Mouse (Mus musculus): Measurements from ENCODE around the gene Agap1.

Gene Agap1

DNA sequence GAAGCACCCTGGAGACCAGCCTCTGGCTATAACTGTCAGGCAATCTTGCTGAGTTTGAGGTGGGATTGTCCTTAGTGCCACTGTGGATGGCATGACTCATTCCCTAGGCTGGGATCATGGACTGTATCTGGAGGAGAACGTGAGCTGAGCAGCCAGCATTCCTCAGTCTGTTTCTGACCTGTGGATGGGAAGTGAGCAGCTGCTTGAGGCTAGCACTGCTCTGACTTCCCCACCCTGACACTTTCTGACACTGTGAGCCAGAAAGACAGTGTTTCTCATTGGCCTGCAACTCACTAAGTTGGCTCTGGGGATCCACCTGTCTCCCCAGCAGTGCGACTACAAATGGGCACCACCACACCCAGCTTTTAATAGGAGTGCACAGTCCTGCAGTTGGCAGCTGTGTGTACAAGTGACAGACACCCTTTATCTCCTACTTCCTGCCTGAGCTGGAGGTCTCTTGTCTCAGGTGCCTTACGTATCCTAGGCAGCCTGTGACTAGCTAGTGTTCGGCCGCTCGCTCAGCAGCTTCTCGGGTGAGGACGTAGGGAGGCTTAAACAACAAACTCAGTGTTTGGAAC is 55.2 kb downstream of the Agap1 start:
- no peak for DNase-seq

DNA sequence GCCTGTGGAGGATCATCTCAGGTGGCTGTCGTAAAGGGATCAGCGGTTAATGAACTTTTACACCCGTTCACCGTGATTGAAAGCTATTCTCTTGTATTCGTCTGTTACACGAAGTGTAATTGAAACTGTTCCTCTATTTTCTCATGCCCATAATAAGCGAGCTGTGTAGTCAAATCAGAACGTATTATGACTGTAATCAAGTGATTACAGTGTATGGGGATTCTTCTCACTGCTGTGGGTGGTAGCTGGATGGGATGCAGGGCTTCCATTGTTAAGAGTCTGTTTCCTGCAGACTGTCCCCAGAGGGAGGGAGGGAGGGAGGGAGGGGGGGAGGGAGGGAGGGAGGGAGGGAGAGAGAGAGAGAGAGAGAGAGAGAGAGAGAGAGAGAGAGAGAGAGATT is 56.1 kb downstream of the Agap1 start:
- no peak for DNase-seq

DNA sequence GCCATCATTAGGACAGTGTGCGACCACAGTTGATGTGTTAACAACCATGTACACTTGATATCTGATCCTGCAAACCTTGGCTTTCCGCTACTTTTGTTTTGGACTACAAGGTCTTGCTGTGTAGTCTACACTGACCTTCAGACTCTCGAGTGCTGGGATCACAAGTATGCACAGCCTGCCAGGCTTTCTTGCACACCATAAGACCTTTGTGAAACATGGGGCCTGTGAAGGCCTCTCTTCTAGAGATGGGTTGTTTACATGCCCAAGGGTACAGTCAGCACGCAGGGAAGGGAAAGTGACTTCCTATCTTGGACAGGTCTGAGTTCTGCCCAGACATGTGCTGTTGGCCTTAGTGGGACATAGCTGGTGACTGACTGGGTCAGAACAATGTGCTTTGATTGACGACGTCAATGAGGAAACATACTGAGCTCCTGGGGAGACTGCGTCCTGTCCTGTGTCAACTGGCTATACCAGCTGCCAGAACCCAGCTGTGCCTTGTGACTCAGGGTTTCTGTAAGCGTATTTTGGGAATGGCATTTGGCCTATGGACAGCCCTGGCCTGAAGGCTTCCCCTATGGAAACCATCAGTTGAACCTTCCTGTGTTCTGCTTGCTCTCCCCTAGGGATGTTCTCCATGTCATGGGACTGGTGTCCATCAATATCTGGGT is 59.1 kb downstream of the Agap1 start:
- no peak for DNase-seq

DNA sequence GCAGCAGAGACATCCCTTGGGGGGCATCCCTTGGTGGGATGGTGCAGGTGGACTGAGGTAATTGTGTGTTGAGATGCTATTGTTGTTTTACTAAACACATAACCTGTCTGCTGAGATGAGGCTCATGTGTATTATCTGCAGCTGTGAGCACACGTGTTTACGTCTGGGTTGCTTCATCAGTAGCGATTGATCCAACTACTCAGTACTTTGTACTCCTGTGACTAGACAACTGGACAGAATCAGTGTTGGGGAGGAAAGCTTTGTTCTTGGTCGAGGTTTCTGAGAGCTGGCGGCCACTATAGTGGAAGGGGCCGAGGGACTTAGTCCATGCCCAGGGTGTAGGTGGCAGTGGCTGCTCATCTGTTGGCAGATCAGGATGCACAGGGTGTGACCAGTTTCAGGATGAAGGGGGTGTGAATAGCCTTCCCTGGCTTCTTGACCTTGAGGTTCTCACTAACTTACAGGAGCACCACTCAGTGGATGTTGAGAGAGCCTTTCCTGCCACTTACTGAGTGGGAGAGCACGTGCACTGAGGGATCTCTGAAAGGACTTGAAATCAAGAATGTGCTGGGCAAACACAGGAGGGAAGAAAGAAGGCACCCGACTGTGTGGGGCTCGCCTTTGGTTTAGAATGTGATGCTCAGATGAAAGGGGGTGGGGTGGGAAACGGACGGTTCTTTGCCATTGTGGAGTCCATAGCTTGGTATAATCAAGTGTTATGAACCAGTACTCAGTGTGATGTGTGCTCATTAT is 61.4 kb downstream of the Agap1 start:
- no peak for DNase-seq

DNA sequence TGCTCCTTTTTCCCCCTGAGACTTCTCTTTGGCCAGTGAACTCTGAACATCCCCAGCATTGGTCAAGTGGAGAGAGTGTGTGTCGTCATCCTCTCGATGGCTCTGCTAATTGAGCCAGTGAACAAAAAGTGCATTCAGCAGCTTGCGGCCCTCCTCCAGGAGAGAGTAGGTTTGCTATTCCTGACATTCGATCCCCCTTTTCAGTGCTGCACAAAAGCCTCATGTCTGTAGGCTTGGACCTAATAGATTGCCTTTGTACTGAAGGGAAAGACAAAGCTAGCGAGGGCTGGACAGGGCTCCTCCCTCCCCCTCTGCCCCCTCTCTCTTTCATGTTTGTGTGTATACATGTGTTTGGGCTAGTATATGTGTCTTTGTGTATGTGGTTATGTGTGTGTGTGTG is 63.2 kb downstream of the Agap1 start:
- no peak for DNase-seq

DNA sequence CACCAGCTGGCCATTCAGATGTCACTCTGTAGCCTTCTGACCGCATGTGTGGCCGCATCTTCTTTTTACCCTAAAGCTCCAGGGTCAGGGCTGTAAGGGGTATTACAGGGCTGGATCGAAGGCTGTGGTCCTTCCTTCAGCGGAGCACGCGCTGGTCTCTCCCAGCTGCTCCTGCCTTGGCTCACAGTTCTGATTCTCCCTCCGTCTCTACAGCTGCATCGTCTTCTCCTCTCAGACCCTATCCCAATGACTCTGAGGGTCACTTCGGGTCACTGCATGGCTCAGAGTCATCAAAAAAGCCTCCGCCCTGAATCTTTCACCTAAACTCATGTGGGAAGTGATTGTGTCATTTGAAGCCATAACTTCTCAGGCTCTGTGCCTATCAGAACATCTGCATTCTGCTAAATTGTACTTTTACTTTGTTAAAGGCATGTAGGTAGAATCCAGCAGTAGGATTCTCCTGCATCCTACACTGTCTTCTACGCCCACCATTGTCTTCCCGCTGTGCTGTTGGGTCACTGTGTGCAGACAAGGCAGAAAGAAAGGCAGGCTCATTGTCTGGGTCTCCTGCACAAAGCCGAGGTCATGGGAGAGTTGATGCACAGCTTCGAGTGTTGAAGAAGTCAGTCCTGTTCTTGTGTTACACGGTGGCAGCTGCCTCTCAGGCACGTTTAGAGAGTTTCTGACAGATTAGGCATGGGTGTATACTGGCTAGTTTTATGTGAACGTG is 65.5 kb downstream of the Agap1 start:
- no peak for DNase-seq

DNA sequence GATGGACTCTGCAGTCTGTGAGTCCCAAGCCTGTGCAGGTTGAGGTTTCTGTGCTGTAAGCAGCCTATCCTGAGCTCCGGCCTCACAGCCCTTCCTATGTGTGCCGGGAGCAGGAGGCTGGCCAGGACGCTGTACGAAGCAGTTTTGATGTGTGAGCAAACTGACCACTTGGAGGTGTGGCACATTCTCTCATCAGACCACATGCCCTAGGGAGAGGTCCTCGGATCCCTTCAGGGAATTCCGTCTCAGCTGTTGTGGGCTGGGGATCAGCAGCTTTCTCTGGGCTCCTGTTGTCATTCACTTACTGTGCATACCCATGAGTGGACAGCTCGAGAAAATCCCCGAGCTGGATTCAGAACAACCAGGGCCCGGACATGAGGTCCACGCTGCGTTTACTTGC is 66.8 kb downstream of the Agap1 start:
- no peak for DNase-seq

DNA sequence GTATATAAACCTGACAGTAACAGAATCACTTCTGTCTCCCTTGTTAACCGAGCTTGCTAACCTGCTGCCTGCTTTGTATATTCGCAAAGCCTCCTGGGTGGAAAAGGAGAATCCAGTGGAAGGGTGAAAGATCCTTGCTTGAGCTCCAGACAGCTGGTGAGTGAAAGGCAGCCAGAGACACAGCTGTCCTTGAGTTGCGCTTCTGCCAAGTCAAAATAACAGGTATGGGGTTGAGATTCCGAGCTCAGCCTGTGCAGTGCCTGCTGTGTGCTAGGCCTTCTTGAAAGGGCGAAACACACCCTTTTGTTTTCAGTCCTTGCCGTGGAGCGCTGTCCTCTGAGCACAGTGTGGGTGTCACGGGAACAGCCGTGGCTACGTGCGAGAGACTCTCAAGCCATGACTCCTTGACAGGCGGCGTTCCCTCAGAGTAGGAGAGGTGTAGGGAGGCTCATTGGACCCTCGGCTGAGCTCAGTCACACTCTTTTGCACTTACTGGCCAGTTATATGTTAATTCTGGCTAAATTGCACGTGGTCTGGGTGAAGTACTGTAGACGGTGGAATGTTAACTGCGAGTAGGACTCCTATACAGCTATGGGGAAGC is 67.4 kb downstream of the Agap1 start:
- no peak for DNase-seq

DNA sequence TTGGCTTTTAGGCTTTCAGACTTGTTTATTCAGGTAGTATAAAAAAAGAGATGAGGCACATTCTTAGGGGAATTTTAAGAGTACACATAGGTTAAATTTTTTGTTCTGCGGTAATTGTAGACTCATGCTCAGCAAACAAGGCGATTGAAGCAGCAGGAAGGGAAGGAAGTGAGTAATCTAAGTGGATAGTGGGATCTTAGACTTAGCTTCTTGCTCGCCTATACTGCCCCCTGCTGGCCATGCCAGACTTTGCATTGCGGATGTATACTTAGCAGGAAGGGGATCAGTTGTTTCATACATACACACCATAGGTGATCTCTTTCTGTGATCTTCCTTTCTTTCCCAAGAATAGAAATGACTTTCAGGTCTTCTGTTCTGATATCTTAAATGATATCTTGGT is 69.8 kb downstream of the Agap1 start:
- DNase-seq = peak; percentile 31 to 67

DNA sequence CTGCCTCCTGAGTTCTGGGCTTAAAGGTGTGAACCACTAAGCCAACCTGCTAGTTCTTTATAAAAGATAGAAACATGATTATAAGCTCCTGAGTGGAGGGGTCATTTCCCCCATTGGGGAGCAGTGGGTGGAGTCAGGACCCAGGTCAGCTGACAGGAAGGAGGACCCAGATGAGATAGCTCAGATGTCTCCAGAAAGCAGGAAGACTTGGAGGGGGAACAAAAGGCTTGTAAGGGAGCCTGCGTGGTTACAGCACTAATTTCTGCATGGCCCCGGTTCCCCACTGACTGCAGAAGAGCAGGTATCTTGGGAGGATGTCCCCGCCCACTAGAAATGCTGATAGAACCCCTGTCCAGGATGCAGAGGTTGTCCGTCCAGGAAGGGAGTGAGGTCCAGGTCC is 70.4 kb downstream of the Agap1 start:
- no peak for DNase-seq

DNA sequence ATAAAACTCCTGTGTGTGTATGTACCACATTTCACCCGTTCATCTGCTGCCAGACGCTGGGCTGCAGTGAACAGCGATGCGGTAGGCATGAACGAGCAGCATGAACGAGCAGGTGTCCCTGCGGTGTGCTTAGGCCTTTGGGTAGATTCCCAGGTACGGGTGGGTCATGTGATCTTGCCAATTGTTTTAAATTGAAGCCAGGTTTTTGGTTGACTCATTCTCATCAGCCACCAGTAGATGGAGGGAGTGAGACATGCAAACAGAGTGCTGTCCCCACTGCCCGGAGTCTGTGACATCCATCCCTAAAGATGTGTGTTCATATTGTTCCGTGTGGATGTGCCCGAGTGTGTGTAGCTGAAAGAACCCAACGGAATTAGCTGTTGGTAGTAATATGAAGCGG is 71.2 kb downstream of the Agap1 start:
- no peak for DNase-seq

DNA sequence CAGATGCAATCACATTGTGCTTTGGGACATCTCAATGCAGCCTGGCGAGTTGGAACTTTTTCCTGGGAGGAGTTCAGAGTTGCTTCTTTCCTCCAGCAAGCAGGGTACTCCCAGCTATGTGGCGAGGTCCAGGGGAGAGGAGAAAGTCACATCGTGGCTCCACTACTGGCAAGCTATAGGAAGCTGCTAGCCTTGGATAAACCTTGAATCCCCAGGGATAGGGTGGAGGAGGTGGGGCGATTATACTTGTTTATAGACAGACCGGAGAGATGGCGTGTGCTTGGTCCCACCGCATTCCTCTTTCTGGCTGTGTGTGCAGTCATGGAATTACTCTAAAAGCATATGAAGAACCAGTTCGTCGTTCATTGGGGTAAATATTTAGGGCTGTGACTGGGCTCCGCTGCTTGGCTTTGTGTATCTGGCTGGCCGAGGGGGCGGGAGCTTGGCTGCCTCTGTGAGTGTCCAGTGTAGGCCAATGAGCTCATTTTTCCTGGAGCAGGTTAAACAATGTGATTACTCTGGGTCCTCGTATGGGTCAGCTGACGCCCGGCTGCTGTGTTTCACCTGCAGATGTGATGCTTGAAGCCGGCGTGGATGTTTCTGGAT is 74.2 kb downstream of the Agap1 start:
- DNase-seq = no peak

DNA sequence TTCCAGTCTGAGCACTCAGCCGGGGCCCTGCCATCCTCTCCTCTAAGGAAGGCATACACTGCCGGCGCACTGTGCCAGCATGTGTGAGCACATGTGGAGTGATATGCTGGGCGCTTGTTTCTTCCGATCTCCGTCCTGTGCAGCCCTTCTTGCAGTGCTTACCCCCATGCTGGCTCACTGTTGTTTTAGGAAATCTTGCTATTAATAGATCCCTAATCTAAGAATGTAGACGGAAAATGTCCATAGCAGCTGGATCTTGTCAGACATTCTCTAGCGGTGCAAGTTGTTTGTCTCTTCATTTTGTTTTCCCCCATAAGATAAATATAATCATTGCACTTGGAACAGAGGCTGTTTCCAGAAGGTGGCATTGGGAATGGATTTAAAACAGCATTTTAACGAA is 79.1 kb downstream of the Agap1 start:
- no peak for DNase-seq

DNA sequence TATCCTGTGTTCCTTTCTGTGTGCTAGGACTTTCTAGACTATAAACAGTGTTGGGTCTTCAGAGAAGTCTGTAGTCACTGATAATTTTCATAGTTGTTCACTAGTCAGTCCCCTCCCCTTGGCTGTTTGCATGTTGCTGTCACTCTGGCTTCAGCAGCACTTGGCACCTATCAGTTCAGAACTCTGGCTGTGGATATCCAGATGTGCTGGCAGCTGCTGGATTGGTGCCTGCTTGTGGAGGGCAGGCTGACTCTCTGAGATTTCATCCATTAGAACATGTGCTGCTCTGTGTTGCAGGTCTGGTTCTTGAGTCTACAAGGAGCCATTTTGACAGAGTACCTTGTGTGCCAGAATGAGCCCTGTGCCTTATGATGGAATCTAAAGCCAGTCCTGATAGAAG is 80.6 kb downstream of the Agap1 start:
- DNase-seq = no peak

DNA sequence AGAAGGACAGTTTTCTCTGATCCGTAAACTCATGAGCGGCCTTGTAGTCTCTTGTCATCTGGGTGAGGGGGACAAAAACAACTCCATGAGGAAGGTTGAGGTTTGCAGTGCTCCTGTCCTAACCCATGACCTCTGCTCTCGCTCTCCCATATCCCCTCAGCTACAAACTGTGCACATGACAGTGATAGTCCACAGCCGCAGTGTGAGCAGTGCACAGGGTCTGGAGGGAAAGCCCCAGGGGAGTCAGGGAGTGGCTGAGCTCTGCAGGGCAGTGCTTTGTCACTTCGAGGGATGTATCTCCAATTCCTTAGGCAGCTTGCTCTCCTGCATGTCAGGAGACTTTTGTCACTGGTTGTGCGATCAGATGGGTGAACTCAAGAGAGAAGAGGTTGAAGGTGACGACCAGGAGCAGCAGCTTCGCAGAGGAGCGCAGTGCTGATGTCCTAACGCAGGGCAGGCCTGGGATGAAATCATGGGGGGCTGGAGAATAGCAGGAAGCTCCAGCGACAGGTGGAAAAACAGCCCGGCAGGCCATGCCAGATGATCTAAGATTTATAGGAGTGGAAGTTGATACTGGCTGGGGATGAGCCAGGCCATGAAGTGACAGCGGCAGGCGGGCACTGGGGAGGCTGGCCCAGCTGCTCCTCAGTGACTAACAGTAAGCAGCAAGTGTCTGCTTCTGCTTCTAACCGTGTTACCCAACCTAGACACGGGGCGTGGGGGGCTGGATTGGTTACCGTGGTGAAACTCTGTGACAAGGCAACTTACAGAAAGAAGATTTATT is 83.7 kb downstream of the Agap1 start:
- DNase-seq = no peak

DNA sequence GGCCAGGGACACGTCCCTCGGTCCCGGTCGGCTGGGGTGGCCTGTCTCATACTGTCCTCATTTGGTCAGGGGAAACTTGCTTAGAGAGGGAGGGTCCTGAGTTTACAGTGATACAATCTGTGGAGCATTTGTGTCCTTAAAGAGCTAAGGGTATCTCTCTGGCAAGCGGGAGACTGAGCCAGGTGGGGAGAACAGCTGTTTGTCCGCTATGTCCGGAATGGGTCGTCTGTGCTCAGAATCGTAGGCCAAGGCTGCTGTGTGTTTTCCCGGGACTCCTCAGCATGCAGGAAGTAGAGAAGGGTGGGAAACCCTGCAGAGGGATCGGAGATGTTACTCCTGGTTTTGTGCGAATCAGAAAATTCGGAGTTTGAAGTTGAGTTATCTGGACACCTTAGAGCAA is 84.5 kb downstream of the Agap1 start:
- no peak for DNase-seq

DNA sequence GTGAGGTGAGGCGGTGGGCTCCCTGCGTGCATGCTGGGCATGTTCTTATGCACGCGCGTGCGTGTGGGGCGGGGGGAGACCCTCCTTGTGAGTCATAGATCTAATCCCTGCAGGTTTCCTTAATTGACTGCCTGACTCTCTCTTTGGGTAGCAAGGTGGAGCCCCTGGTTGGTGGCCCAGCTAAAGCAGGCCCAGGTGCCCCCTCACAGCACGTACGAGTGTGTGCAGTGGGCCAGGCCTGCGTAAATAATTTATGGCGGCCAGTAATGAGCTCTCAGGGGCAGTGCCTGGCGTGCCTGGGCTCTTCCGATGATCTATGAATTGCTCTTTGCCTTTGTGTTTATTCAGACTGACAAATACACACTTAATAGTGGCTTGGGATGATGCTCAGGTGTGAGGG is 86.5 kb downstream of the Agap1 start:
- DNase-seq = no peak

DNA sequence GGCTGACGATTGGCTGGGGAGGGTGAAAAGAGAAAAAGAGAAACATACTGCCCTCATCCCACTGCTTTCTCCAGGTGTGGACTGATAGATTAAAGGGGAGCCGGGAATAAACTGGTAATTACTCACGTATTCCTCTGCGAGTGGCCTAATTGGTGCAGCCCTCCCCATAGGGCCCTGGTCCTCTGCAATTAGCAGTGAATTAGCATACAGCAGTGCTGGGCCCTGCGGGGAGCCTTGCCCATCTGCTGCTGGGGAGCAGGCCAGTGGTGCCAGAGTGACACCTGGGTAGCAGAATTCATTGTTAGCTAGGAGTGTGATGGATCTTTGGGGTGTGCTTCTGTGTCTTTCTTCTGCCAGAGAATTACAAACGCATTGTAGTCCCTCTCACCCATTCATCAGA is 87.9 kb downstream of the Agap1 start:
- no peak for DNase-seq

DNA sequence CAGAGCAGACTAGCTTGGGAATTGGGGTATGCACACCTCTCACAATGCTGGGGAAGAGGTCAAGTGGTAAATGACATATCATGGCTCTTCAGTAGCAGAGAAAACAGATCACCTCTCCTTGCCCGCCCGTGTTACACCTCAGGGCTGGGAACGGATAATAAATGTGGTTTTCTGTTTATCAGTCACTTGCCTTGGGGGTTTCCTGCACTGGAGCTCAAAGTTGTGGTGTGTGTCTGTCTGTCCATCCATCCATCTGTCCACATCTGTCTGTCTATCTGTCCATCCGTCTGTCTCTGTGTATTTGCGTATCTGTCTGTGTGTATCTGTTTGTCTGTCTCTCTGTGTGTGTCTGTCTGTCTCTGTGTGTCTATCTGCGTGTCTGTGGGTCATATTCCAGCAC is 88.7 kb downstream of the Agap1 start:
- DNase-seq = no peak

DNA sequence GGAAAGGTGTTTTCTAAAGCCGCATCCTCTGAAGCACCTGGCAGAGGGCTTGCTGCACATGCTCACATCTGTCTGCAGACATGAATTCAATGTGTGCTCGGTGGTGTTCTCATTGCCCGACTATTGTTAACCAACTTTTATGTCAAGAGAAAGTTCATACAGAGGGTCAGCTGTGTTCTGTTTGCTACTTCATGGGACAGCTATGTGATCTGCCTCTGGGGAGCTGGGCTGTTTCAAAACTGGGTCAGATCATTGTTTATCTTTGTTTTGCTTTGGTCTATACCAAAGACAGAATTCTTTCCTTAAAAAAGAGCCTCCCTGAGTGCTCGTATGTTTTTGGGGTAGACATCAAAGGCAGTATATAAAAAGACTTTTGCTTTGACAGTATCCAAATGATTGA is 89.5 kb downstream of the Agap1 start:
- no peak for DNase-seq

DNA sequence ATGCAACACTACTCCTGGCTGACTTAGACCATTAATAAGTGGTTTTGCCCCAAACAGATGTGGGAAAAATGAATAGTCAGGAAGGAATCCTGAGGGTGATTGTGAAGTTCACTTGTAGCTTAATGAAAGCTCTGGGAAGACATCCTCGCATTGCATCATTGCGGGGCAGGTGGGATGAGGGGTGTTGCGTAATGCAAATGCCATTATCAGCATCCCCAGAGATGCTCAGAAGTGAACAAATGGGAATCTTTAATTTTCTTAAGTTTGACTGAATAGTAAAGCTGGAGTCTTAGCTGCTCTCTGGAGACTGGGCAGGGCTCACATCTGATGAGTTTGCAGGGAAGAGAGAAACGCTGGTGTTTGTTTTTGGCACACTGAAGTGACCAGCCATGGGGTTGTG is 90.5 kb downstream of the Agap1 start:
- no peak for DNase-seq

All from spleen, adult 18-20 months (tissue).